Mouse (Mus musculus) kidney, postnatal 0 days (tissue): ENCODE results near the gene Rpl26. TPM values are rescaled to one million over a fixed set of nuclear protein-coding genes. Genes with fewer than 3 reads are reported as not detected.

Source experiments
- ATAC-seq: fragments of 200-750 bp; cut with Nextera tagmentation; replicated peaks from 2 replicates; pipeline ENCODE4 v1.8.0; 2017; ENCODE audit warnings: low read depth, moderate number of reproducible peaks, moderate TSS enrichment, moderate library complexity; ENCODE audit not compliant: low FRiP score
- DNase-seq: peaks from one replicate; pipeline ENCODE4 v3.0.0-alpha.2; 2016; ENCODE audit warnings: low spot score
- H3K27ac ChIP-seq: fragments of 300-500 bp; sonication (generic); 2 replicates; pipeline ENCODE4 v1.5.1; 2014; ENCODE audit warnings: mild to moderate bottlenecking
- H3K27me3 ChIP-seq: fragments of 300-500 bp; sonication (generic); 2 replicates; pipeline ENCODE4 v1.6.1; 2014; ENCODE audit warnings: low read length, mixed read lengths; ENCODE audit not compliant: insufficient read depth
- H3K36me3 ChIP-seq: fragments of 300-500 bp; sonication (generic); 2 replicates; pipeline ENCODE4 v1.6.1; 2014; ENCODE audit warnings: low read length, mixed read lengths; ENCODE audit not compliant: insufficient read depth
- H3K4me1 ChIP-seq: fragments of 300-500 bp; sonication (generic); replicated peaks from 2 replicates; pipeline ENCODE4 v1.6.1; 2014; ENCODE audit warnings: antibody characterized with exemption, low read length, mixed read lengths; ENCODE audit not compliant: insufficient read depth
- H3K4me2 ChIP-seq: fragments of 300-500 bp; sonication (generic); 2 replicates; pipeline ENCODE4 v1.6.1; 2014; ENCODE audit warnings: mild to moderate bottlenecking, low read length, moderate library complexity, mixed read lengths
- H3K4me3 ChIP-seq: fragments of 300-500 bp; sonication (generic); replicated peaks from 2 replicates; pipeline ENCODE4 v1.5.1; 2014; ENCODE audit warnings: low read depth, low read length
- H3K9ac ChIP-seq: fragments of 300-500 bp; sonication (generic); 2 replicates; pipeline ENCODE4 v1.6.1; 2014; ENCODE audit warnings: low read depth, low read length
- H3K9me3 ChIP-seq: fragments of 300-500 bp; sonication (generic); replicated peaks from 2 replicates; pipeline ENCODE4 v1.6.1; 2016; ENCODE audit warnings: low read length, inconsistent platforms, mixed read lengths
- CTCF ChIP-seq: IDR thresholded peaks from 2 replicates; pipeline ENCODE4 v1.5.1; 2016; ENCODE audit warnings: antibody characterized with exemption, low read depth, mild to moderate bottlenecking, moderate library complexity
- WGBS: fragments of 180-500 bp; shearing (Covaris S2); extraction: QIAGEN DNeasy Blood & Tissue Kit; methylation state at CpG from one replicate; pipeline ENCODE4 v1.1.7; 2014; 5-methylcytosine and 5-hydroxymethylcytosine counted together
- polyA plus RNA-seq: library from polyadenylated mRNA; unstranded; fragments of >200 nt; fragmentation: Nextera tagmentation; extraction: Ambion mirVana; gene quantifications from 2 replicates; pipeline ENCODE4 v1.2.1, GENCODE M21; 2015

Gene Rpl26
- polyA plus RNA-seq, 1 experiment from 2014 or later, result 1,312 TPM

DNA sequence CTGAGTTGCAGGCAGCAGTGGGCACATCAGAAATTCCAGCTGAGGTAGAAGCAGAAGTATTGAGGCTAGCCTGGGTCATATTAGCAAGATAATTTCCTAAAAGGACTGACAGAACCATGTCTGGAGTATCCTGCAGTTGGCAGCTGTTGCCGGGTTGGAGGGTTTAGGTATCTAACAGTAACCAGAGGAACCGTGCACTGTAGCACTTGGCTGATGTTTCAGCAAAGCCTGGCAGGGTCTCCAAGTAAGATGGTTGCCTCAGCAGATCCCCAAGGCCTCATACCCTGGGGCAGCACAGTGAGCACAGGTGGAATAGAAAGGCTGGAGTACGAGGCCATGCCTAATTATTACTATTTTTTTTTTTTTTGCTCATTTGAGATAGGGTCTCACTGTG is 3.8 kb downstream of the Rpl26 start:
- Histone ChIP-seq H3K9me3 (no peaks in the 10 kb centered on the region), H3K4me1 (peaks cover 5% of the 10 kb centered on the region), H3K27ac (0 out of 2 replicates have a peak overlapping the region, but pooled peaks have one; percentile 19), H3K27me3 (no peaks in the 10 kb centered on the region), H3K4me2 (no peak overlapping the region), H3K9ac (no peak overlapping the region), H3K36me3 (peaks cover 29% of the 10 kb centered on the region), H3K4me3 (no peak overlapping the region)
- WGBS, result 94% methylated on average over 3 of the region's 3 CpGs
- no peak for DNase-seq
- ATAC-seq, result no peak
- no peak for TF ChIP-seq CTCF

DNA sequence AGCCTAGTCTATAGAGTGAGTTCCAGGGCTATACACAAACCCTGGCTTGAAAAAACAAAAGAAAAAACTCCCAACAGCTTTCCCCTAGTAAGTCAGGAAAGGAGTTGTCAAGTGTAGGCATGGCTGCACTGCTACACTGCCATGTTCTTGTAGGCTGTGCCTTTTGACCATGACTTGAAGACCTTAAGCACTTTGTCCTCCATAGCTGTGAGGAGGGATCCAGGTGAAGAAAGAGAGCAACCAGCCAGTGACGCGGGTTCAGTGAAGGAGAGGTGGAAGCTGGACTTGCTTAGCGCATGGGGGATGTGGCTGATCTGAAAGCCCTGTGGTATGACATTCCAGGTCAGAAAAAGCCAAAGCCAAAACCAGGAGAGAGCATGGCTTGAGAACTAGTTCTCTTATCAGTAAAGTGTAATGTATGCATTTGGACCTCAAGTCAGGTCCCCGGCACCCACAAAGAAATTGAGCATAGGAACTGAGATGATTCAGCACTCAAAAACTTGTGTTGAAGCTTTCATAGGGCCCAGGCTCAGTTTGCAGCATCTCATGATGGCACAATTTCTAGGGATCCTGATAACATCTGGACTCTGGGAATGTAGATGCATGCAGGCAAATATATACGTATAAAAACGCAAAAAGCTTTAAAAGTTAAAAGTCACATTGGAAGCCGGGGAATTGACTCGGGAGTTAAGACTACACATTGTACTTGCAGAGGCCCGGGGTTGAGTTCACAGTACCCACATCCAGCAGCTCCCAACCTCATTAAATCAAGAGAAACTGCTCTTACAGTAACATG is 4.5 kb downstream of the Rpl26 start:
- peaks cover 29% of the 10 kb centered on the region for H3K36me3 ChIP-seq
- 87% methylated on average over 9 of the region's 9 CpGs for WGBS
- H3K9me3 ChIP-seq, result no peaks in the 10 kb centered on the region
- H3K27ac ChIP-seq, result peak overlapping the region; percentile 50; the same call in 1 of the 2 replicates
- H3K4me3 ChIP-seq, result no peak overlapping the region
- peaks cover 5% of the 10 kb centered on the region for H3K4me1 ChIP-seq
- no peak for DNase-seq
- no peak for ATAC-seq
- H3K27me3 ChIP-seq, result no peaks in the 10 kb centered on the region
- TF ChIP-seq CTCF, result no peak
- no peak overlapping the region for H3K9ac ChIP-seq
- no peak overlapping the region for H3K4me2 ChIP-seq

DNA sequence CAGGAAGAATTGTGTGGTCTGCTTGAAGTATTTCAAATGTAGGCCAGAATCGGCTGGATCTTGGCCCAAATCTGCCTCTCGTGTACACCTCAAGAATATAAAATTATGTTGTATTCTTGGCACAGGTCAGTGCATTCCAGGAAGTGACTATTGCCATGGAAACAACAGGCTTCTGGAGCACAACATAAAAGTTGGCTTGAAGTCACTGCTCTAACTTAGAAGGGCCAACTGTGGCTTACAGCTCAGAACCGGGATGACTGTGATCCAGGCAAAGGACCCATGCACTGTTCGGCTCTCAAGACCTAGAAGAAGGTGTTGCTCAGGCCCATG is 5.0 kb downstream of the Rpl26 start:
- H3K9me3 ChIP-seq, result no peaks in the 10 kb centered on the region
- DNase-seq, result peak; percentile 90
- peaks cover 29% of the 10 kb centered on the region for H3K36me3 ChIP-seq
- no peak overlapping the region for H3K4me2 ChIP-seq
- no peak overlapping the region for H3K9ac ChIP-seq
- peak; percentile 49 for ATAC-seq
- H3K4me3 ChIP-seq, result no peak overlapping the region
- whole genome bisulfite sequencing, result 49% methylated on average over 4 of the region's 4 CpGs
- peaks cover 9% of the 10 kb centered on the region for H3K4me1 ChIP-seq
- no peaks in the 10 kb centered on the region for H3K27me3 ChIP-seq
- TF ChIP-seq CTCF, result no peak
- H3K27ac ChIP-seq, result peak overlapping the region; percentile 50

DNA sequence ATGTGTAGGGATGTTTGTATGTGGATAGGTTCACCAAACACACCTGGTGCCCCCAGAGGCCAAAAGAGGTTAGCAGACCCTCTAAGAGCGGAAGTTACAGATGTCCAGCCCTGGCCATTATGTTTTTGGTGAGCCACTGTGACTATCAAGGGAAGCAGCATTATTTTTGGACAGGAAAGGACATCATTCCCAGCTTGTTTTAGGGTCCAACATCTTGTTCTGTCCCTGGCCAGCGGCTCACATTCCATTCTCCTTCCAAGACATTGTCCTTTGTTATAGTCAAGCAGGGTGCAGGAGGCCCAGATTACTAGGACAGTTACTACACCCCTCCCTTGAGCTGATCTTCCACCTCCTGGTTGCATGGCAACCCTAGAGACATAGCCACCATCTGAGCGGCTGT is 5.9 kb downstream of the Rpl26 start:
- Histone ChIP-seq H3K27me3 (no peaks in the 10 kb centered on the region), H3K9ac (no peak overlapping the region), H3K4me2 (no peak overlapping the region), H3K27ac (0 out of 2 replicates have a peak overlapping the region, but pooled peaks have one; percentile 27), H3K36me3 (peaks cover 29% of the 10 kb centered on the region), H3K4me1 (peaks cover 14% of the 10 kb centered on the region), H3K9me3 (no peaks in the 10 kb centered on the region), H3K4me3 (no peak overlapping the region)
- no peak for TF ChIP-seq CTCF
- DNase-seq (no peak), ATAC-seq (no peak)
- WGBS, result 73% methylated on average over 3 of the region's 3 CpGs

DNA sequence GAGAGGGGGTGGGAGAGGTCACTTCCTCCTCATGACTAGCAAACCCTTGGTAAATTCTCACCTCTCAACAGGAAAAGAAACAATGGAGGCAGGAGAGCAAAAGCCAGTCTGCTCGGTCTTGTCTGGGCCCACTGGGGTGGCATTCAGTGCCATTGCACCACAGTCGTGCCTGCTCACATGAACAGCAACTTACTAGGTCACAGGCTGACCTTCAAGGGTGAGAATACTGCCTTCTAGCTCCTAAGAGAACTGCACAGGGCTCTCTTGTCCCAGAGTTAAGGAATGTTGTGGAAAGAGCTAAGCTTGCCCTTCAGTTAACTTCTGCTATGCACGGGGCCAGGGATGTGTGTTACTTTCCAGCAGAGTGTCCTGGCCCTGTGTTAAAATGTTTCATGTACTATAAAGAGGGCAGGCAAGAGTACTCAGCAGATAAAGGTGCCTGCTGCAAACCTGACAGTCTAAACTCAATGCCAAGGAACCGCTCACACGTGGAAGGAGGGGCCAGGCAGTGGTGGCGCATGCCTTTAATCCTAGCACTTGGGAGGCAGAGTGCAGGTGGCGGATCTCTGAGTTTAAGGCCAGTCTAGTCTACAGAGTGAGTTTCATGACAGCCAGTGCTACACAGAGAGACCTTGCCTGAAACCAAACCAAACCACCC is 7.6 kb downstream of the Rpl26 start:
- DNase-seq (no peak), ATAC-seq (no peak)
- no peaks in the 10 kb centered on the region for H3K27me3 ChIP-seq
- peak overlapping the region; percentile 58 for H3K27ac ChIP-seq
- H3K4me3 ChIP-seq, result no peak overlapping the region
- H3K9ac ChIP-seq, result no peak overlapping the region
- TF ChIP-seq CTCF, result no peak
- H3K9me3 ChIP-seq, result no peaks in the 10 kb centered on the region
- H3K4me1 ChIP-seq, result peaks cover 10% of the 10 kb centered on the region; the same call in 1 of the 2 replicates
- WGBS, result 36% methylated on average over 7 of the region's 7 CpGs
- no peak overlapping the region for H3K4me2 ChIP-seq
- H3K36me3 ChIP-seq, result peaks cover 18% of the 10 kb centered on the region

DNA sequence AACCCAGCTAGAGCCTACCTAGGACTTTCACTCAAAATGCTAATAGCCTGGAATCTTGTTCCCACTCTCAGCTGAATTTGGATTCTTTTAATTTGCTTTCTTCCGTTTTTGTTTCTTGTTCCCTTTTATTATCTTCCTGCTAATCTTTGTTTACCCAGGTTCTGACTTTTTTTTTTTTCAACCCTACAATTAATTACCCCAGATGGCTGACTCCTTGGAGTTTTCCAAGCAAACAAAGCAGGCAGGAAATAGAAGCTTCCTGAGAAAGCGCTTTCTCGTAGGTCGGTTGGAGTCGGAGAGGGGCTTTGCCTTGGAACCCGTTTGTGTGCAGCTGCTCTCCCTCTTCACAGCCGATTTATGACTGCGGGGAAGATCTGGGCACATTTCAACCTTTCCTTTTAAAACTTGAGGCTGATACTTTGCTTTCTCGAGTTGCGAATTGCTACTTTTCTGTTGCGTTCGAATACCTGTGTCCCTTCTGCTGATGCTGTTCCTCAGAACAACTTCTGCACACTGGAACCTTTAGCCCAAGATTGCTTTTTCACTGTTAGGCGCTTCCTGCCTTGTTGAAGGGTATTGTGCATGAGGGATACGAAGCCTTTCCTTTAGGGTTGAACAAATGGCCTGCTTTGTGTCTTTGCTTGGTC is 10.3 kb downstream of the Rpl26 start:
- H3K36me3 ChIP-seq, result no peaks in the 10 kb centered on the region
- peaks cover 10% of the 10 kb centered on the region; the same call in 1 of the 2 replicates for H3K4me1 ChIP-seq
- H3K27ac ChIP-seq, result peak overlapping the region; percentile 92
- ATAC-seq (no peak), DNase-seq (peak; percentile 91)
- TF ChIP-seq CTCF, result no peak
- H3K9me3 ChIP-seq, result no peaks in the 10 kb centered on the region
- peak overlapping the region; percentile 25; the same call in 1 of the 2 replicates for H3K4me2 ChIP-seq
- H3K4me3 ChIP-seq, result no peak overlapping the region
- 11% methylated on average over 14 of the region's 14 CpGs for WGBS
- no peaks in the 10 kb centered on the region for H3K27me3 ChIP-seq
- peak overlapping the region; percentile 5; the same call in 1 of the 2 replicates for H3K9ac ChIP-seq
